Comparison of ENCODE assay signal across 8 mouse cellular contexts in the genomic region with DNA sequence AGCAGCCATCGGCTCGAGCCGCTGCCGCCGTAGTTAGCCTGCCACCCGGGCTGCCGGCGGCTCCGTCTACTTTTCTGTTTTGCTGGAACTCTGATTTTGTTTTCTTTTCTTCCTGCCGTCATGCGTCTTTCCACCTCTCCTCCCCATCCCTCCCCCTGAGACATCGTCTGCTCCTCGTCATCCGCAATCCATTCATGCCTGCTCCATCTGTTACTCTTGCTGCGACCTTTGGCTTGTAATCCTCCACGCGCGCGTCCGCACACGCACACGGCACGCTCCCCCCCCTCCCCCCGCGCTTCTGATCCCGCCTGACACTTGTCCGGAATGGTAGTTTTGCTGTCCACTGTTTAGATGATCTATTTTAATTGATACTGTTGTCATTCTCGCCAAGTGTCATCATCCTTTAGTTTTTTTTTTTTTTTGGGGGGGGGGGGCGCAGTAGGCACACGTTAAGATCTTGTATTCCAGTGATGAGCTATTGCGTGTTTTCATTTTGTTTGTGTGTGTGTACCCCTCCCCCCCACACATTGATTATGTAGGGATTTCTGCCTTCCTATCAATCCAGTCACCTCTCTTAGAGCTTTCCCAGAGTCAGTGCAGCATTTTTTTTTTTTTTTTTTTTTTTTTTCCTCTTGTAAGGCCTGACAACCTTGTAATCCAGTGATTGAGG. TPM values are rescaled to one million over a fixed set of nuclear protein-coding genes. Genes with fewer than 3 reads are reported as not detected.
DNase-seq lines count a peak whose midpoint lies in the region; ATAC-seq lines count a peak whose summit lies in the region.

No protein-coding gene starts in this region.

- peak; percentile 80 for ATAC-seq in forebrain, embryonic 12.5 days (ENCODE audit: low FRiP score)
- ATAC-seq in liver, embryonic 12.5 days, result peak; percentile 56

- DNase-seq in kidney, postnatal 36 days, result peak; percentile 35 to 53
- no peak for DNase-seq in kidney, adult 9 months
- DNase-seq in adipocyte (ENCODE audit: low spot score), result peak; percentile 75
- DNase-seq in retina, embryonic 14.5 days (ENCODE audit: low spot score), result peak; percentile 52
- DNase-seq in right cerebral cortex, adult 18-20 months, result no peak
- DNase-seq in gastrocnemius, postnatal 10 days, result no peak

- H3K4me1 ChIP-seq in forebrain, embryonic 12.5 days, result peaks cover 12% of the 10 kb centered on the region
- H3K4me1 ChIP-seq in liver, embryonic 12.5 days, result peaks cover 40% of the 10 kb centered on the region

- no peaks in the 10 kb centered on the region for H3K9me3 ChIP-seq in forebrain, embryonic 12.5 days
- no peaks in the 10 kb centered on the region for H3K9me3 ChIP-seq in liver, embryonic 12.5 days (replicated peaks)

- H3K4me3 ChIP-seq in forebrain, embryonic 12.5 days (replicated peaks), result peak overlapping the region; percentile 81
- H3K4me3 ChIP-seq in liver, embryonic 12.5 days, result peak overlapping the region; percentile 94

- peak overlapping the region; percentile 81 for H3K9ac ChIP-seq in forebrain, embryonic 12.5 days
- peak overlapping the region; percentile 87 for H3K9ac ChIP-seq in liver, embryonic 12.5 days

- WGBS in forebrain, embryonic 12.5 days, result 1% methylated on average over 31 of the region's 31 CpGs
- under 1% methylated on average over 31 of the region's 31 CpGs for WGBS in liver, embryonic 12.5 days (ENCODE audit: insufficient replicate concordance)

- 0 out of 2 replicates have a peak, but pooled peaks cover 7% of the 10 kb centered on the region for H3K27me3 ChIP-seq in forebrain, embryonic 12.5 days
- 0 out of 2 replicates have a peak, but pooled peaks cover 2% of the 10 kb centered on the region for H3K27me3 ChIP-seq in liver, embryonic 12.5 days (replicated peaks)

- H3K36me3 ChIP-seq in forebrain, embryonic 12.5 days (replicated peaks), result peaks cover 12% of the 10 kb centered on the region; the same call in 1 of the 2 replicates
- H3K36me3 ChIP-seq in liver, embryonic 12.5 days, result peaks cover 41% of the 10 kb centered on the region

- H3K4me2 ChIP-seq in forebrain, embryonic 12.5 days, result peak overlapping the region; percentile 59
- peak overlapping the region; percentile 75 for H3K4me2 ChIP-seq in liver, embryonic 12.5 days

- H3K27ac ChIP-seq in forebrain, embryonic 12.5 days, result peak overlapping the region; percentile 86
- peak overlapping the region; percentile 83 for H3K27ac ChIP-seq in liver, embryonic 12.5 days

RNA-seq across cellular contexts. Expression of gene Necap1, which starts 0.6 kb away (rescaled TPM):
- 67.0 and 73.4 TPM in 2 replicates for polyA plus RNA-seq in forebrain, embryonic 12.5 days (2016; fragmentation: Nextera tagmentation; extraction: Ambion mirVana)
- polyA plus RNA-seq in liver, embryonic 12.5 days (2016; fragmentation: Nextera tagmentation; extraction: Ambion mirVana), result 28.3 and 32.9 TPM in 2 replicates
- 10 to 100 TPM; 23.0 to 23.5 TPM for total RNA-seq in gastrocnemius, postnatal 10 days (2021)

RNA-seq across cellular contexts. Expression of gene C3ar1, which starts 18.9 kb away (rescaled TPM):
- 1.2 TPM in 2 replicates for polyA plus RNA-seq in forebrain, embryonic 12.5 days (2016; fragmentation: Nextera tagmentation; extraction: Ambion mirVana)
- polyA plus RNA-seq in liver, embryonic 12.5 days (2016; fragmentation: Nextera tagmentation; extraction: Ambion mirVana), result 1.5 TPM in 2 replicates
- 1 to 10 TPM; 1.7 to 2.6 TPM for total RNA-seq in gastrocnemius, postnatal 10 days (2021)

RNA-seq across cellular contexts. Expression of gene Clec4a1, which starts 46.8 kb away (rescaled TPM):
- polyA plus RNA-seq in forebrain, embryonic 12.5 days (2016; fragmentation: Nextera tagmentation; extraction: Ambion mirVana), result 0.67 and 0.87 TPM in 2 replicates
- 1.8 and 2.6 TPM in 2 replicates for polyA plus RNA-seq in liver, embryonic 12.5 days (2016; fragmentation: Nextera tagmentation; extraction: Ambion mirVana)
- total RNA-seq in gastrocnemius, postnatal 10 days (2021), result 1 to 10 TPM; 2.4 to 2.8 TPM

RNA-seq across cellular contexts. Expression of gene Foxj2, which starts 55.1 kb away (rescaled TPM):
- 5.7 and 5.8 TPM in 2 replicates for polyA plus RNA-seq in forebrain, embryonic 12.5 days (2016; fragmentation: Nextera tagmentation; extraction: Ambion mirVana)
- polyA plus RNA-seq in liver, embryonic 12.5 days (2016; fragmentation: Nextera tagmentation; extraction: Ambion mirVana), result 2.0 and 2.4 TPM in 2 replicates
- 10 to 100 TPM; 18.4 to 22.9 TPM for total RNA-seq in gastrocnemius, postnatal 10 days (2021)

Comparison
In these comparisons a context has a peak if more than half of its experiments do, and no peak if none do; other contexts are left out.
1. DNase-seq: peak in kidney, postnatal 36 days (2 of 2), adipocyte (single experiment) and retina, embryonic 14.5 days (single experiment); none in kidney, adult 9 months (single experiment), right cerebral cortex, adult 18-20 months (single experiment) and gastrocnemius, postnatal 10 days (single experiment).